Mouse (Mus musculus) B cell, adult 2 months (primary cell): ENCODE measurements around the gene Gm13691.
"Not testable (repeated sequence)": the region's sequence is repeated elsewhere in the genome, so short reads cannot be mapped to it uniquely, and the experiment has no call there.

ENCODE experiments used
- DNase-seq, 2 experiments: peaks; one replicate each; pipeline ENCODE4 v3.0.0; 2022

The Gm13691 gene

GRCm38 (mm10) chr2:83990253-83990652 lies at the start of gene Gm13691:
TSS of gene Gm13691 (plus strand) at chr2:83990553.
- DNase-seq, result not testable (repeated sequence)

GRCm38 (mm10) chr2:83940931-83941361 lies 49.4 kb upstream of the Gm13691 start, which contains the start of gene Zswim2:
TSS of gene Zswim2 (minus strand) at chr2:83941228.
- DNase-seq, result peak; percentile 67 to 69

GRCm38 (mm10) chr2:83941378-83941777 lies 49.0 kb upstream of the Gm13691 start:
- peak in 1 of 2 experiments; percentile 3 for DNase-seq

- no peak for DNase-seq
Measured at GRCm38 (mm10) chr2:83941792-83942191, 48.6 kb upstream of the Gm13691 start.

GRCm38 (mm10) chr2:83955393-83955792 lies 35.0 kb upstream of the Gm13691 start, which contains the start of gene Gm13698:
TSS of gene Gm13698 (plus strand) at chr2:83955693.
- not testable (repeated sequence) for DNase-seq

- DNase-seq, result not testable (repeated sequence)
Measured at GRCm38 (mm10) chr2:83961203-83961602, 29.1 kb upstream of the Gm13691 start, which contains the start of gene Gm13693. TSS of gene Gm13693 (plus strand) at chr2:83961503.

- not testable (repeated sequence) for DNase-seq
Measured at GRCm38 (mm10) chr2:83967013-83967412, 23.3 kb upstream of the Gm13691 start, which contains the start of gene Gm13695. TSS of gene Gm13695 (plus strand) at chr2:83967313.

GRCm38 (mm10) chr2:83972823-83973222 lies 17.5 kb upstream of the Gm13691 start, which contains the start of gene Gm13696:
TSS of gene Gm13696 (plus strand) at chr2:83973123.
- DNase-seq, result not testable (repeated sequence)

- DNase-seq, result not testable (repeated sequence)
Measured at GRCm38 (mm10) chr2:83978633-83979032, 11.7 kb upstream of the Gm13691 start, which contains the start of gene Gm13694. TSS of gene Gm13694 (plus strand) at chr2:83978933.

GRCm38 (mm10) chr2:83984443-83984842 lies 5.9 kb upstream of the Gm13691 start, which contains the start of gene Gm13697:
TSS of gene Gm13697 (plus strand) at chr2:83984743.
- not testable (repeated sequence) for DNase-seq

GRCm38 (mm10) chr2:83993639-83994255 lies 3.4 kb downstream of the Gm13691 start:
- peak; percentile 40 to 44 for DNase-seq

- DNase-seq, result peak; percentile 10 to 27
Measured at GRCm38 (mm10) chr2:83994526-83994925, 4.2 kb downstream of the Gm13691 start.

GRCm38 (mm10) chr2:84008913-84009312 lies 18.6 kb downstream of the Gm13691 start:
- DNase-seq, result no peak

- no peak for DNase-seq
Measured at GRCm38 (mm10) chr2:84009818-84010217, 19.5 kb downstream of the Gm13691 start.

GRCm38 (mm10) chr2:84014572-84014971 lies 24.2 kb downstream of the Gm13691 start:
- DNase-seq, result no peak

- DNase-seq, result not testable (repeated sequence)
Measured at GRCm38 (mm10) chr2:84016291-84016690, 25.9 kb downstream of the Gm13691 start.

- DNase-seq, result no peak
Measured at GRCm38 (mm10) chr2:84018330-84018729, 28.0 kb downstream of the Gm13691 start.

- DNase-seq, result no peak
Measured at GRCm38 (mm10) chr2:84019519-84020305, 29.4 kb downstream of the Gm13691 start.

GRCm38 (mm10) chr2:84021930-84022329 lies 31.6 kb downstream of the Gm13691 start:
- no peak for DNase-seq

GRCm38 (mm10) chr2:84022905-84023304 lies 32.6 kb downstream of the Gm13691 start:
- no peak for DNase-seq

GRCm38 (mm10) chr2:84023319-84023718 lies 33.0 kb downstream of the Gm13691 start:
- no peak for DNase-seq

- no peak for DNase-seq
Measured at GRCm38 (mm10) chr2:84025217-84025616, 34.9 kb downstream of the Gm13691 start.

GRCm38 (mm10) chr2:84032505-84032904 lies 42.2 kb downstream of the Gm13691 start:
- DNase-seq, result no peak
